Mouse (Mus musculus) lung, adult 2 months (tissue): ENCODE measurements around the gene Cfap97d2. TPM values are rescaled to one million over a fixed set of nuclear protein-coding genes. Genes with fewer than 3 reads are reported as not detected.

Source experiments
- DNase-seq: peaks from one replicate; pipeline ENCODE4 v3.0.0; 2022
- H3K4me1 ChIP-seq: fragments of 200-500 bp; 2 replicates; pipeline ENCODE4 v1.6.1; 2011; ENCODE audit warnings: low read length; ENCODE audit not compliant: control insufficient read depth, insufficient read depth
- H3K4me3 ChIP-seq: fragments of 200-500 bp; replicated peaks from 2 replicates; pipeline ENCODE3; 2011; ENCODE audit warnings: low read depth, mild to moderate bottlenecking, control low read depth, low read length; ENCODE audit errors: extremely low read depth
- CTCF ChIP-seq: fragments of 200-500 bp; IDR thresholded peaks from 2 replicates; pipeline ENCODE4 v1.5.1; 2011; ENCODE audit warnings: mild to moderate bottlenecking, low read length, control low read depth; ENCODE audit not compliant: insufficient read depth
- POLR2A ChIP-seq: fragments of 200-500 bp; IDR thresholded peaks from 2 replicates; pipeline ENCODE4 v1.6.1; 2011; ENCODE audit warnings: low read depth, mild to moderate bottlenecking, control low read depth, low read length, borderline replicate concordance; ENCODE audit errors: extremely low read depth
- WGBS: fragments of 180-500 bp; shearing (Covaris S2); methylation state at CpG from one replicate; pipeline ENCODE4 v1.1.7; 2018; 5-methylcytosine and 5-hydroxymethylcytosine counted together
- polyA plus RNA-seq: library from polyadenylated mRNA; depleted of rRNA; stranded (reverse); fragments of >200 nt; gene quantifications from 2 replicates; pipeline ENCODE4 v1.2.3, GENCODE M21; 2012; rRNA removed

Gene Cfap97d2
- polyA plus RNA-seq, 1 experiment: 2.5 TPM

DNA sequence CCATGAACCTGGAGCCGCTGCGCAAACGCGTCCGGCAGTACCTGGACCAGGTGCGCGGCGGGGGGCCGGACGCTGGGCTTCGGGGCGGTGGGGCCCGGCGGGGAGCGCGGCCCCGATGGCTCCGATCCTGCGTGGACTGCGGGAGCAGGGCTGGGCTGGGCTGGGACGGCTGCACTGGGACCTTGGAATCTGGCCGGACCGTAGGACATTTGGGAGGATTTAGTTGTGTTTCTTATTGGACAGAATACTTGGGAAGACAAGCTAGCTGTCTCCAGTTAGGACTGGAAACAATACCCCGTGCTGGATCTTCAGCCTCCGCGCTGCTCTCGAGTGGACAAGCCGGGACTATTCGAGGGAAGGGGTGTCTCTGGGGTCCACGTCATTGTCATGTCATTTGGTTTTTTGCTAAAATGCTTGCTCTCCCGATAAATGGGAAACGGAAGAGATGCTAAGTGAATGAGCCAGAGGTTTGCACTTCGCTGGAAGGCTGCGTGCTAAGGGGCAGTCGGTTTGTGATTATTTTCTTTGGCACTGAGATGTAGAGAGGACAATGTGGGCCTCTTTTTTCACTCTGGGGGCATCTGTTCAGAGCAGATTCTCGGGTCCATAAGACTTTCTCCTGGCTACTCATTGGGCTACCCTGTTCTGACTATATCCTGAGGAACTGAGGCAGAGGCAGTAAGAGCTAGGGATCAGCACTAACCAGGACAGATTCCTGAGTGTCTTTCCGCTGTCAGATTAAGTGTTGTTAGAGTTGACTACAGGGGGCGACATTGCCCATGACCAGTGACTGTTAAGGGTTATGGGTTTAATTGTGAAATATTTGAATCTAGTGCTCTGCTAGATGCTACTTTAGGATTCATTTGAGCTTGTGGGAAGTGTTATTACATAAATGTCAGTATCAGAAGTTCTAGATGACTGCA lies 52.4 kb downstream of the Cfap97d2 start:
- TF ChIP-seq POLR2A (no peak), CTCF (no peak)
- Histone ChIP-seq H3K4me1 (peaks cover 12% of the 10 kb centered on the region), H3K4me3 (peak overlapping the region; percentile 80)
- peak; percentile 14 for DNase-seq
- WGBS: 3% methylated on average over 37 of the region's 38 CpGs

DNA sequence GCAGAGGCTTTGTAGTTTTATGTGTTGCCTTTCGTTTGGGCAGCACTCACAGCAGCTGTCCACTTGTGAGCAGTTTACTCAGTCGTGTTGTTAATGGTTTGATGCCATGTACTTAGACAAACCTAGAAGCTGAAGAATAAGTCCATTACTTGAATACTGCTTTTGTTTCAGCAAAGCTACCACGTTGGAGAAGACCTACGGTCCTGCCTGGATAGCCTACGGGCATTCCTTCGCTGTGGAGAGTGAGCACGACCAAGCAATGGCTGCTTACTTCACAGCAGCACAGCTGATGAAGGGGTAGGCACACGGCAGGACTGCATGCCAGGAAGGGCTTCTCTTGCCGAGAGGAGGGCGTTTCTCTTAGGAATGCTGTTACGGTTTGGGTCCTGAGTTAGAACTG lies 63.5 kb downstream of the Cfap97d2 start:
- 85% methylated on average over 11 of the region's 11 CpGs for WGBS
- Histone ChIP-seq H3K4me1 (no peaks in the 10 kb centered on the region), H3K4me3 (no peak overlapping the region)
- no peak for DNase-seq
- no peak for TF ChIP-seq CTCF
- TF ChIP-seq POLR2A: no peak

DNA sequence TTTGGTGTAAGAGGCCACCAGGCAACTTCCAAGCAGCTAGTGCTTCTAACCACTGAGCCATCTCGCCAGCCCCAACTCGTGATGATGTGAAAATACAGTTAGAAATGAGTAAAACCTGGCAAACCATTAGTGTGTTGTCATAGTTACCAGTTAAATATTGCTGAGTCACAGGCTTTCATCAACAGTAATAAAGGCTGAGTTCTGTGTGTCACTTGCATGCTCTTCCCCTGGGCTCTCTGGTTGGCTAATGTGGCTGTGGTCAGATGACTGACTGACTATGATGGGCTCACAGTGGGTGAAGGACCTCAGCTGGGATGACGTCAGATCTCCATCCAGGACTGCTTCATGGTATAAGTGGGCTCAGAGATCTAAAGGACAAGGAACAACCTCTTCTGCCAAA lies 74.8 kb downstream of the Cfap97d2 start:
- no peak overlapping the region for H3K4me3 ChIP-seq
- H3K4me1 ChIP-seq: no peaks in the 10 kb centered on the region
- TF ChIP-seq CTCF (no peak), POLR2A (no peak)
- 74% methylated on average over 3 of the region's 3 CpGs for WGBS
- DNase-seq: no peak

DNA sequence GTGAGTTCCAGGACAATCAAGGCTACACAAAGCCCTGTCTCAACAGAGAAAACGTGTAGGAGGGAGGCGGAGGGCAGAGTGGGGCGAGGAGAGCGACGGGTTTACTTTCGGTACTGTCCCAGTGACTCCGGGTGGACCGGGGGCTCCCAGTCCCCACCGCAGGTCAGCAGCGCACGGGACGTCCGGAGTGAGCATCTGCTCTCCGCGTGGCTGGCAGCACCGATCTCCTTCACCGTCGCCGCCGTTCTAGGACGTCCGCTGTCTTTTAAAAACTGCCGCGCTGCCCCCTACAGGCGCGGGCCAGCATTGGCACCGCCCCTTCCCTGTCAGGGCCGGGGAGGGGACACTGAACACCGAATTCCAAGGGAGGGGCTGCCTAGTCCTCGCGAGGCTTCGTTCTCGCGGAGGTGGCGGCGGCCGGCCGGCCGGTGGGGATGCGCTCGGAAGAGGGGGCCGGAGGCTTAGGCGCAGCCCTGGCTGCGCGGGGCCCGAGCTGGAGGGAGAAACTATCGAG lies 79.6 kb downstream of the Cfap97d2 start, which contains the start of gene Upf3a:
Gene Upf3a, plus strand, starts transcription at position 366 of the 514 bp plus-strand sequence.
- WGBS: under 1% methylated on average over 47 of the region's 47 CpGs
- no peak for DNase-seq
- H3K4me1 ChIP-seq: peaks cover 4% of the 10 kb centered on the region; the same call in 1 of the 2 replicates
- TF ChIP-seq POLR2A (no peak), CTCF (peak; percentile 32; the same call in 1 of the 2 replicates)
- H3K4me3 ChIP-seq: peak within 1 kb of the TSS; percentile 76

DNA sequence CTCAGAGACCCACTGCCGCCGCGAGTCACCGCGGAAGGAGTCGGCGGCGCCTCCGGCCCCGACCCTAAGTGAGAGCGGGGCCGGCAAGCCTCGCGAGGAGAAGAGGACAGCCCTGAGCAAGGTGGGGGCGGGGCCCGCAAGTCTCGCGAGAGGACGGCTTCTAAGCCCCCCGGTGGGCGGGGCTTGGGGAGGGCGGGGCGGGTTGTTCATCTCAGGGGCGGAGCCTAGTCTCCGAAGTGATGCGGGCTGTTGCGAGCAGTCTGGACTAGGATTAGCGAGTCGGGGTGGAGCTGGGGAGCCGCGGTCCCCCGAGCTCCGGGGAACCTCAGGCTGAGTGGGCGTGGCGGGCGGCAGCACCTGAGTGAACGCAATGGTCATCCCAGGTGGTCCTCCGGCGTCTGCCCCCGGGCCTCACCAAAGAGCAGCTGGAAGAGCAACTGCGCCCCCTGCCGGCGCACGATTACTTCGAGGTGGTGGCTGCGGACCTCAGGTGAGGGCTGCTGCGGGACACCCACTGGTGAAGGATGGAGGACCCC lies 80.1 kb downstream of the Cfap97d2 start:
- under 1% methylated on average over 47 of the region's 47 CpGs for WGBS
- peak; percentile 96 for DNase-seq
- peak; percentile 43; the same call in 1 of the 2 replicates for TF ChIP-seq POLR2A
- peak; percentile 53 for TF ChIP-seq CTCF
- peaks cover 4% of the 10 kb centered on the region; the same call in 1 of the 2 replicates for H3K4me1 ChIP-seq
- H3K4me3 ChIP-seq: peak overlapping the region; percentile 76

DNA sequence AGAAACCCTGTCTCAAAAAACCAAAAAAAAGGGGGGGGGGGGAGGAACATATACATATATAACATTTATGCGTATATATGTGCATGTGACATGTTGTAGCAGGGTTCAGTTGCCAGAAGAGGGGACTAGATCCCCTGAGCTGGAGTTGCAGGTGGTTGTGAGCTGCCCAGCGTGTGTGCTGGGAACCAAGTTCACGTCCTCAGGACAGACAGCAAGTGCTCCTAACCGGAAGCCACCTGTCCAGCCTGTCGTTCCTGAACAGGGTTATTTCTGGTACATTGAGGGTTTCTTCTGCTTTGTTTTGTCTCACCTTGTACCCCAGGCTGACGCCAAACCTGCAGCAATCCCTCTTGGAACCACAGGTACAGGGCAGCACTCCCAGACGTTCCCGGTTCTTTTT lies 83.9 kb downstream of the Cfap97d2 start:
- Histone ChIP-seq H3K4me3 (no peak overlapping the region), H3K4me1 (peaks cover 4% of the 10 kb centered on the region; the same call in 1 of the 2 replicates)
- TF ChIP-seq POLR2A (no peak), CTCF (no peak)
- no peak for DNase-seq
- WGBS: 94% methylated on average over 8 of the region's 8 CpGs

Other genes with a start within 250 kb of the Cfap97d2 start
- gene Gas6, start 211.4 kb upstream of the Cfap97d2 start, polyA plus RNA-seq: 245 and 264 TPM in 2 replicates
- 0.11 and 0.69 TPM in 2 replicates for gene 1700029H14Rik, start 143.4 kb upstream of the Cfap97d2 start, polyA plus RNA-seq
- 37.1 and 43.5 TPM in 2 replicates for gene Rasa3, start 28.3 kb upstream of the Cfap97d2 start, polyA plus RNA-seq
- 31.2 TPM in 2 replicates for gene Cdc16, start 51.8 kb downstream of the Cfap97d2 start, polyA plus RNA-seq
- gene Upf3a, start 79.7 kb downstream of the Cfap97d2 start, polyA plus RNA-seq: 8.5 and 9.9 TPM in 2 replicates
- not detected in 2 replicates for gene AF366264, start 132.5 kb downstream of the Cfap97d2 start, polyA plus RNA-seq
- 9.0 and 10.9 TPM in 2 replicates for gene Champ1, start 163.8 kb downstream of the Cfap97d2 start, polyA plus RNA-seq
- 8.5 and 10.4 TPM in 2 replicates for gene Coprs, start 184.4 kb downstream of the Cfap97d2 start, polyA plus RNA-seq